Mouse (Mus musculus) forebrain, embryonic 11.5 days (tissue): ENCODE results near the gene Cep350. TPM values are rescaled to one million over a fixed set of nuclear protein-coding genes. Genes with fewer than 3 reads are reported as not detected.

Experiments used
- ATAC-seq: fragments of 200-750 bp; cut with Nextera tagmentation; replicated peaks from 2 replicates; pipeline ENCODE4 v1.8.0; 2017; ENCODE audit warnings: moderate TSS enrichment; ENCODE audit not compliant: low FRiP score
- DNase-seq: peaks from one replicate; pipeline ENCODE4 v3.0.0-alpha.2; 2017; ENCODE audit warnings: low spot score
- H3K27ac ChIP-seq: fragments of 300-500 bp; sonication (generic); 2 replicates; pipeline ENCODE4 v1.5.1; 2014; ENCODE audit warnings: low read depth, low read length
- H3K27me3 ChIP-seq: fragments of 300-500 bp; sonication (generic); 2 replicates; pipeline ENCODE4 v1.6.1; 2014; ENCODE audit warnings: mild to moderate bottlenecking, low read length, mixed read lengths; ENCODE audit not compliant: control insufficient read depth, insufficient read depth
- H3K36me3 ChIP-seq: fragments of 300-500 bp; sonication (generic); 2 replicates; pipeline ENCODE4 v1.6.1; 2014; ENCODE audit warnings: mild to moderate bottlenecking, low read length, moderate library complexity, mixed read lengths; ENCODE audit not compliant: control insufficient read depth, insufficient read depth
- H3K4me1 ChIP-seq: fragments of 300-500 bp; sonication (generic); replicated peaks from 2 replicates; pipeline ENCODE4 v1.6.1; 2014; ENCODE audit warnings: low read length, mixed read lengths; ENCODE audit not compliant: control insufficient read depth, insufficient read depth
- H3K4me2 ChIP-seq: fragments of 300-500 bp; sonication (generic); 2 replicates; pipeline ENCODE4 v1.6.1; 2014; ENCODE audit warnings: low read depth, mild to moderate bottlenecking, low read length, moderate library complexity, mixed read lengths; ENCODE audit not compliant: severe bottlenecking
- H3K4me3 ChIP-seq: fragments of 300-500 bp; sonication (generic); 2 replicates; pipeline ENCODE4 v1.5.1; 2014; ENCODE audit warnings: low read depth, low read length
- H3K9ac ChIP-seq: fragments of 300-500 bp; sonication (generic); 2 replicates; pipeline ENCODE4 v1.6.1; 2014; ENCODE audit warnings: low read length
- H3K9me3 ChIP-seq: fragments of 300-500 bp; sonication (generic); 2 replicates; pipeline ENCODE4 v1.6.1; 2016; ENCODE audit warnings: low read length, mixed read lengths; ENCODE audit not compliant: control insufficient read depth
- WGBS: fragments of 180-500 bp; shearing (Covaris S2); extraction: QIAGEN DNeasy Blood & Tissue Kit; methylation state at CpG from one replicate; pipeline ENCODE4 v1.1.7; 2014; 5-methylcytosine and 5-hydroxymethylcytosine counted together
- polyA plus RNA-seq: library from polyadenylated mRNA; unstranded; fragments of >200 nt; fragmentation: Nextera tagmentation; extraction: Ambion mirVana; gene quantifications from 2 replicates; pipeline ENCODE4 v1.2.1, GENCODE M21; 2014

Cep350 gene
- 7.1 and 9.7 TPM in 2 replicates for polyA plus RNA-seq

- ATAC-seq: peak; percentile 99
These were observed at the start of gene Cep350 for GRCm38 (mm10) chr1:155973068-155973718. Gene Cep350 (minus strand): TSS chr1:155973255.

GRCm38 (mm10) chr1:156020402-156020801 is 47.3 kb upstream of the Cep350 start:
- Histone ChIP-seq H3K9me3 (no peaks in the 10 kb centered on the region), H3K4me3 (no peak overlapping the region), H3K4me1 (no peaks in the 10 kb centered on the region), H3K27ac (no peak overlapping the region), H3K36me3 (no peaks in the 10 kb centered on the region; the same call in 1 of the 2 replicates), H3K9ac (no peak overlapping the region), H3K27me3 (no peaks in the 10 kb centered on the region), H3K4me2 (no peak overlapping the region)
- 95% methylated on average over 1 of the region's 1 CpGs for WGBS
- ATAC-seq (no peak), DNase-seq (no peak)

More at GRCm38 (mm10) chr1:155973068-155973718, at the start of gene Cep350:
- H3K36me3 ChIP-seq: no peaks in the 10 kb centered on the region
- peak; percentile 99 for DNase-seq
- no peaks in the 10 kb centered on the region for H3K4me1 ChIP-seq
- peak within 1 kb of the TSS; percentile 95 for H3K4me3 ChIP-seq
- under 1% methylated on average over 40 of the region's 57 CpGs for WGBS
- H3K27ac ChIP-seq: peak within 1 kb of the TSS; percentile 81
- peak within 1 kb of the TSS; percentile 81 for H3K4me2 ChIP-seq
- peak within 1 kb of the TSS; percentile 96 for H3K9ac ChIP-seq
- no peaks in the 10 kb centered on the region for H3K9me3 ChIP-seq
- H3K27me3 ChIP-seq: no peaks in the 10 kb centered on the region

- Histone ChIP-seq H3K4me2 (no peak overlapping the region), H3K4me1 (no peaks in the 10 kb centered on the region), H3K36me3 (no peaks in the 10 kb centered on the region; the same call in 1 of the 2 replicates), H3K4me3 (no peak overlapping the region), H3K27ac (no peak overlapping the region), H3K27me3 (no peaks in the 10 kb centered on the region), H3K9ac (no peak overlapping the region), H3K9me3 (no peaks in the 10 kb centered on the region)
- no peak for ATAC-seq
- 100% methylated on average over 1 of the region's 1 CpGs for WGBS
- DNase-seq: no peak
These were observed 46.7 kb upstream of the Cep350 start for GRCm38 (mm10) chr1:156019800-156020199.

- WGBS: 90% methylated on average over 1 of the region's 1 CpGs
- Histone ChIP-seq H3K9ac (no peak overlapping the region), H3K4me2 (no peak overlapping the region), H3K36me3 (peaks cover 2% of the 10 kb centered on the region; the same call in 1 of the 2 replicates), H3K4me3 (no peak overlapping the region), H3K9me3 (no peaks in the 10 kb centered on the region), H3K4me1 (no peaks in the 10 kb centered on the region), H3K27ac (no peak overlapping the region), H3K27me3 (no peaks in the 10 kb centered on the region)
- ATAC-seq: no peak
- DNase-seq: no peak
These were observed 35.9 kb upstream of the Cep350 start for GRCm38 (mm10) chr1:156009003-156009402.

- Histone ChIP-seq H3K36me3 (peaks cover 2% of the 10 kb centered on the region; the same call in 1 of the 2 replicates), H3K4me1 (no peaks in the 10 kb centered on the region), H3K4me2 (no peak overlapping the region), H3K27ac (no peak overlapping the region), H3K4me3 (no peak overlapping the region), H3K27me3 (no peaks in the 10 kb centered on the region), H3K9ac (no peak overlapping the region), H3K9me3 (no peaks in the 10 kb centered on the region)
- 92% methylated on average over 11 of the region's 11 CpGs for WGBS
- ATAC-seq (no peak), DNase-seq (no peak)
These were observed 32.9 kb upstream of the Cep350 start for GRCm38 (mm10) chr1:156005906-156006305.

- WGBS: 82% methylated on average over 7 of the region's 7 CpGs
- Histone ChIP-seq H3K36me3 (peaks cover 2% of the 10 kb centered on the region; the same call in 1 of the 2 replicates), H3K9me3 (no peaks in the 10 kb centered on the region), H3K27me3 (no peaks in the 10 kb centered on the region), H3K9ac (no peak overlapping the region), H3K4me2 (no peak overlapping the region), H3K4me3 (no peak overlapping the region), H3K27ac (no peak overlapping the region), H3K4me1 (no peaks in the 10 kb centered on the region)
- no peak for ATAC-seq
- DNase-seq: no peak
These were observed 30.3 kb upstream of the Cep350 start for GRCm38 (mm10) chr1:156003201-156003935.

GRCm38 (mm10) chr1:156002366-156002765 is 29.3 kb upstream of the Cep350 start:
- no peak overlapping the region for H3K27ac ChIP-seq
- no peak for DNase-seq
- no peaks in the 10 kb centered on the region for H3K4me1 ChIP-seq
- no peak for ATAC-seq
- H3K4me3 ChIP-seq: no peak overlapping the region
- no peak overlapping the region for H3K9ac ChIP-seq
- H3K36me3 ChIP-seq: peaks cover under 1% of the 10 kb centered on the region; the same call in 1 of the 2 replicates
- no peaks in the 10 kb centered on the region for H3K27me3 ChIP-seq
- no peak overlapping the region for H3K4me2 ChIP-seq
- no peaks in the 10 kb centered on the region for H3K9me3 ChIP-seq
- 92% methylated on average over 8 of the region's 8 CpGs for WGBS

GRCm38 (mm10) chr1:155995612-155996011 is 22.6 kb upstream of the Cep350 start:
- Histone ChIP-seq H3K36me3 (no peaks in the 10 kb centered on the region), H3K27ac (no peak overlapping the region), H3K9me3 (no peaks in the 10 kb centered on the region), H3K4me1 (no peaks in the 10 kb centered on the region), H3K27me3 (no peaks in the 10 kb centered on the region), H3K4me3 (no peak overlapping the region), H3K9ac (no peak overlapping the region), H3K4me2 (no peak overlapping the region)
- ATAC-seq: no peak
- no peak for DNase-seq
- 88% methylated on average over 2 of the region's 2 CpGs for WGBS
